Mouse (Mus musculus) liver, embryonic 12.5 days (tissue): ENCODE measurements at regions not wholly inside any gene's neighbourhood (a gene's known extent, or its start where the extent isn't known, plus 50 kb on each side); places are given as distances from the start of the nearest gene placed in this dataset.
A peak's percentile ranks its signal among the peaks of the same experiment; 100 is the strongest.

Source experiments
- ATAC-seq: fragments of 200-750 bp; cut with Nextera tagmentation; 2 replicates; pipeline ENCODE4 v1.8.0; 2017; ENCODE audit warnings: moderate number of reproducible peaks, mild to moderate bottlenecking, moderate library complexity
- H3K27ac ChIP-seq: fragments of 300-500 bp; sonication (generic); 2 replicates; pipeline ENCODE4 v1.5.1; 2016; ENCODE audit warnings: mild to moderate bottlenecking
- H3K27me3 ChIP-seq: fragments of 300-500 bp; sonication (generic); replicated peaks from 2 replicates; pipeline ENCODE4 v1.6.1; 2016; ENCODE audit warnings: mild to moderate bottlenecking, moderate library complexity
- H3K36me3 ChIP-seq: fragments of 300-500 bp; sonication (generic); 2 replicates; pipeline ENCODE4 v1.6.1; 2016; ENCODE audit warnings: mild to moderate bottlenecking, moderate library complexity
- H3K4me1 ChIP-seq: fragments of 300-500 bp; sonication (generic); 2 replicates; pipeline ENCODE4 v1.6.1; 2016
- H3K4me2 ChIP-seq: fragments of 300-500 bp; sonication (generic); 2 replicates; pipeline ENCODE4 v1.6.1; 2016; ENCODE audit warnings: mild to moderate bottlenecking, moderate library complexity
- H3K4me3 ChIP-seq: fragments of 300-500 bp; sonication (generic); 2 replicates; pipeline ENCODE4 v1.5.1; 2016; ENCODE audit warnings: mild to moderate bottlenecking, moderate library complexity
- H3K9ac ChIP-seq: fragments of 300-500 bp; sonication (generic); 2 replicates; pipeline ENCODE4 v1.6.1; 2016; ENCODE audit warnings: mild to moderate bottlenecking, moderate library complexity
- H3K9me3 ChIP-seq: fragments of 300-500 bp; sonication (generic); replicated peaks from 2 replicates; pipeline ENCODE4 v1.6.1; 2016; ENCODE audit warnings: mild to moderate bottlenecking, moderate library complexity
- WGBS: fragments of 180-500 bp; shearing (Covaris S2); methylation state at CpG from one replicate; pipeline ENCODE4 v1.1.7; 2016; ENCODE audit not compliant: insufficient replicate concordance; 5-methylcytosine and 5-hydroxymethylcytosine counted together

DNA sequence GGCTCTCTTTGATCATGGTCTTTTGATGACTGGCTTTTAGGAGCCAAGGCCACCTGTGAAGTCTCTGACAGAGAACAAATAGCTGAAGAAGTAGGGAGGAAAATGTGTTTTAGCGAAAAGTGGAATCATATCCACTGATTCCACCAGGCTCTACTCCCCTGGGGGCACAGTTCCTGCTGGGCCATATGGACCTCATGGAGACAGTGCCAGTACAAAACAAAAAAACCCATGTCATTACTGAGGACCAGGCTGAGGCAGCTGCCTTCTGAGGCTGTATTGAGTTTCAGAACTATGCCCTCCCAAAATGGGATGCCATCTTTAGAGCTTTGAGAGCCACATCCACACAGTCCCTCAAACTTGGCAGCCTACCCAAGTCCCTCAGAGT is 256.6 kb downstream of the Icos start:
- Histone ChIP-seq H3K4me1 (0 out of 2 replicates have a peak, but pooled peaks cover 2% of the 10 kb centered on the region), H3K9me3 (no peaks in the 10 kb centered on the region), H3K36me3 (no peaks in the 10 kb centered on the region), H3K4me3 (no peak overlapping the region), H3K27ac (no peak overlapping the region), H3K27me3 (no peaks in the 10 kb centered on the region), H3K4me2 (0 out of 2 replicates have a peak overlapping the region, but pooled peaks have one; percentile 9), H3K9ac (no peak overlapping the region)
- 37% methylated on average over 1 of the region's 1 CpGs for WGBS
- ATAC-seq: no peak

DNA sequence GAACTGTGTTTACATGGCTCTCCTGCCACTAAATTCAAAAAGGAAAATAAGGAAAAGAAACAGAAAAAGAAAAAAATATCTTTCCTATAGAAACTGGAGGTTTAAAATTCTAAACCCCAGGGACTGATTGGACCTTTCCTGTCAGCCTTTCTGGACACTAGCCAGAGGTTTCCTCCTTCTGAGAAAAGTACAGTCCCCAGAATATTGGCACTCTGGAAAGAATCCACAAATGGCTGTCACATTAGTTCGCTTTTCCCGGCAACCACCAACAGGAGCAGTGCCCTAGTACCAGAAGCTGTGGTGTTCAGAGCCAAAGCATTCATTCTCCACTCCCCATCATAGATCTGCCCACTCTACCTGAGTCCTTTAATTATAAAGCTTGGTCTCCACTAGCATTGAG is 258.8 kb downstream of the Icos start:
- Histone ChIP-seq H3K4me1 (0 out of 2 replicates have a peak, but pooled peaks cover 2% of the 10 kb centered on the region), H3K36me3 (no peaks in the 10 kb centered on the region), H3K9ac (no peak overlapping the region), H3K4me3 (no peak overlapping the region), H3K27ac (no peak overlapping the region), H3K27me3 (no peaks in the 10 kb centered on the region), H3K9me3 (no peaks in the 10 kb centered on the region), H3K4me2 (no peak overlapping the region)
- 75% methylated on average over 2 of the region's 2 CpGs for WGBS
- ATAC-seq: no peak

DNA sequence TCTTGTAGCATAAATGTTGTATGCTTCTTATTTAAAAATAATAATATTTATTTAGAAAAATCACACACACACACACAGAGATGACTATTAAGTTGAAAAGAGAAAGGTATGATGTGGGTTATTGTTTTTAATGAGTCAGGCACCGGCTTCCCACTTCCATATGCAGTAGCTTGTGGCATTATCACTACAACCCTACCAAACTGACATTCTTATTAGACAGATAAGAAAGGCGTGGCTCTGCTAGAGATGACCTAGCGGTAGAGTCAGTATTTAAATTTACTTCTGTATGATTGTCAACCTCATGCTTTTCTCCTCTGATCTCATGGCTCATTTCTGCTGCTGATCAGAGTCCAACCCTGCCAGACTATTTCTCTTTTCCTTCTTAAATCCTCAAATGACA is 260.9 kb downstream of the Icos start:
- Histone ChIP-seq H3K9ac (no peak overlapping the region), H3K9me3 (no peaks in the 10 kb centered on the region), H3K4me2 (no peak overlapping the region), H3K36me3 (no peaks in the 10 kb centered on the region), H3K27me3 (no peaks in the 10 kb centered on the region), H3K4me1 (0 out of 2 replicates have a peak, but pooled peaks cover 2% of the 10 kb centered on the region), H3K4me3 (no peak overlapping the region), H3K27ac (no peak overlapping the region)
- WGBS: 20% methylated on average over 3 of the region's 3 CpGs
- 0 out of 2 replicates have a peak, but pooled peaks have one; percentile 54 for ATAC-seq

DNA sequence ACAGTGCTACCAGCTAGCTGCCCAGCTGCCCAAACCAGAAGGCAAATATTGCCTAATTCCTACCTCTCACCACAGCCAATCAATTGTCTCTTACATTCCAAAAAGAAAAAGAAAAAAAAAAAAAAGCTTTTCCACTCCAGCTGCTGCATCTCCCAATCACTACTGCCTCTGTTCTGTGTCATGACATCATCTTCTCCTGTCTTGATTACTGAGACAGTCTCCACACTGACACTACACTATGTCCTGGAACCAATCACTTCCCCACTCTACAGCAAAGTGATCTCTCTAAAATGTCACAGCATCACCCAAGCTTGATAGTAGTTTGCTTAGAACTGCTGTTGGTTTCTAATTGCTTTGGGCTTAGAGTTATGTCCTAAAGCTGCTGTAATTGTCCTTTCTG is 279.8 kb downstream of the Icos start:
- Histone ChIP-seq H3K36me3 (no peaks in the 10 kb centered on the region), H3K4me1 (no peaks in the 10 kb centered on the region), H3K9me3 (no peaks in the 10 kb centered on the region), H3K9ac (no peak overlapping the region), H3K4me2 (no peak overlapping the region), H3K4me3 (no peak overlapping the region), H3K27me3 (no peaks in the 10 kb centered on the region), H3K27ac (no peak overlapping the region)
- ATAC-seq: no peak

DNA sequence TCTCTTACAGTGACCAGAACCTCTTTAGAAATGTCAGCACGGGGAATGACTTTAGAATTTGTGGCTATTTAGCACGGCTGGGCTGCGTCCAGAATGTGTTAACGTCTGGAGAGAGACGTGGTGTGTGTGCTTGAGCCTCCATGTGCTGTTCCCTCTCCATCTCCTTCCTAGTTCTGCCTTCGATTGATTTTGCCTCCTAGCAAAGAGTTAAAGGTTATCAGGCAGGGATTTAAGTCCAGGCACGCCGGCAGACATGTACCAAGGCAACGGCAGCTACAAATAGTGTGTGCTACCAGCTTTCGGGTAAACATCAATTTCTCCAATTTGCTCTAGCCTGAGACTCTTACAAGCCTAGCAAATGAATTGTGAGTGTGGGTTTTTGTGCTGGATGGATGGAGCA is 285.7 kb downstream of the Icos start:
- Histone ChIP-seq H3K27ac (no peak overlapping the region), H3K36me3 (no peaks in the 10 kb centered on the region), H3K9me3 (no peaks in the 10 kb centered on the region), H3K4me3 (no peak overlapping the region), H3K4me2 (no peak overlapping the region), H3K27me3 (no peaks in the 10 kb centered on the region), H3K4me1 (no peaks in the 10 kb centered on the region), H3K9ac (no peak overlapping the region)
- 57% methylated on average over 10 of the region's 10 CpGs for WGBS
- ATAC-seq: no peak

DNA sequence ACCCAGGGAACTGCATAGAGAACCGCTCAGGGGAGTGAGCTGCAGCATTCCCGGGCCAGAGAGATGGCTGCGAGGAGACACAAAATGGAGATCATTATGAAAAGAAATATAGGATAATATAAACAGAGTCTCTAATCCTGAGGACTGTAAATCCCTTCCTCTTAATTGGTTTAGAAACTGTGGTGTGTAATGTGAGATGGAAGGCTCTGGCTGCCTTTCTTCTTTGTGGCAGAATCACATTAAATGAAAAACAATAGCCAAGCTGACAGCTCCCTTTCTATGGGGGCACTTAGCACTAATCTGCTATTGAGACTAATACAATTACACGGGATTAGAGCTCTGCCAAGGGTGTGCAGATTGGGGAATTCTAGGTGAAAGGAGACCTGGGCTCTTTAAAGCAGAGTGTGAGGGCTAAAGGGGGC is 288.0 kb downstream of the Icos start:
- Histone ChIP-seq H3K4me3 (no peak overlapping the region), H3K9ac (no peak overlapping the region), H3K4me1 (no peaks in the 10 kb centered on the region), H3K27ac (no peak overlapping the region), H3K4me2 (no peak overlapping the region), H3K36me3 (no peaks in the 10 kb centered on the region), H3K9me3 (no peaks in the 10 kb centered on the region), H3K27me3 (no peaks in the 10 kb centered on the region)
- ATAC-seq: no peak
- WGBS: 49% methylated on average over 4 of the region's 4 CpGs

DNA sequence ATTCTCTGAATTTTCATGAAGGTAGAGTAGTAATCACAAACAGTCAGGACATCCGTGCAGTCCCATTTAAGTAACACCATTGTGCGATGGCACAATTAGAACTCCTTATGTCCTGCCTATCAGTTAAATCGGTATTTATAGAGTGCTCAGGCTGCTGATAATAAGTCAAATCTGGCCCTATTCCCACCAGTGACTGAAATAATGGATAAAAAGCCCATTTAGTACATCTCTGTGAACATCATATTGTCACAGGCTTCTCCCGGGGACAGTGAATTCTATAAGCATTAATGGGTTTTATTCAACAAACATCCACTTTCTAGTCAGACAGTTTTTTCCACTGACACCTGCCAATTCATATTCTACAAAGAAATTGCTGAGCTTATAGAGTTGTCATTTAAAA is 296.1 kb downstream of the Icos start:
- H3K9ac ChIP-seq: no peak overlapping the region
- H3K27me3 ChIP-seq: no peaks in the 10 kb centered on the region
- no peaks in the 10 kb centered on the region for H3K36me3 ChIP-seq
- H3K4me3 ChIP-seq: no peak overlapping the region
- H3K27ac ChIP-seq: no peak overlapping the region
- H3K4me2 ChIP-seq: no peak overlapping the region
- 71% methylated on average over 4 of the region's 4 CpGs for WGBS
- no peaks in the 10 kb centered on the region for H3K9me3 ChIP-seq
- ATAC-seq: no peak
- H3K4me1 ChIP-seq: no peaks in the 10 kb centered on the region

DNA sequence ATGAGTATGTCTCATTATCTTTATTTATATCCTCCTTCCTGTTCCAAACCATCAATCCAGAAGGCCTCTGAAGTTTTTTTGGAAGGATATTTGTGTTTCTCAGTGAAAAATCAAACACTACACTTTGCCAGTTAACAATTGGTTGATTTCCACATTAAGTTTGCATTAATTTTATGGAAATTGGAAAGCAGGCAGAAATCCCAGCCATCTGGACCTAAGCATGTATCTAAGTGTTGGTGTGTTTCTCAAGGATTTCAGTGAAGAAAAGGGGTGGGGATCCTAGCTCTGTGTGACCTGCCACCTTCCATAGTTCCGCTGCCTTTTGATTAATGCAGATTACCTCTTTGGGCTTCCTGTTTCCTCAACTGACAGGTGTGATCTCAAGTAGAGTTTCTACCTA is 296.5 kb downstream of the Icos start:
- 79% methylated on average over 1 of the region's 1 CpGs for WGBS
- Histone ChIP-seq H3K4me1 (no peaks in the 10 kb centered on the region), H3K4me2 (no peak overlapping the region), H3K27me3 (no peaks in the 10 kb centered on the region), H3K27ac (no peak overlapping the region), H3K9me3 (no peaks in the 10 kb centered on the region), H3K36me3 (no peaks in the 10 kb centered on the region), H3K4me3 (no peak overlapping the region), H3K9ac (no peak overlapping the region)
- ATAC-seq: no peak

DNA sequence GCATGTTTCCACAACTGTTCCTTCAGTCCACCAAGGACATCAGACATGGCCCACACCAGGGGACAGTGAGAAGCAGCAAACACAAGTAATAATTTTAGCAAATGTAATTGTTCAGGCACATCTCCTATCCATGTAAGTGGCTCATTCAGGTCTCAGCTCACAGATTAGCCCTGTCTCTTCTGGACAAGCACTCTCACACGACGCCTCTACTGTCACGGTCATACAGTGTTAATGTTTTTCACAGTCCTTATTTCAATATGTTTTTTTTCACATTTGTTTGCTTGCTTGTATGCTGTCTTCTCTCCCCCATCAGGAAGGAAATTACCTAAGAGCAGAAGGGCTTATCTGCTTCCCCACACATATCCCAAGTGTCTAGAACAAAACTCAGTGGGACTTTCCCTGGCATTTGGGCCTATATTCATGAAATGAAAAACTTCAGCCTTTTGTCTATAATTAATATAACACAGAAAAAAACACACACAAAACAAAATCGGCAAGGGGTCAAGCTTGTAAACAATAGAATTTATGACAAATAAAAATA is 299.5 kb downstream of the Icos start:
- H3K9ac ChIP-seq: no peak overlapping the region
- no peaks in the 10 kb centered on the region for H3K9me3 ChIP-seq
- no peaks in the 10 kb centered on the region for H3K27me3 ChIP-seq
- no peak for ATAC-seq
- no peak overlapping the region for H3K4me3 ChIP-seq
- 50% methylated on average over 4 of the region's 4 CpGs for WGBS
- H3K4me2 ChIP-seq: no peak overlapping the region
- H3K27ac ChIP-seq: no peak overlapping the region
- no peaks in the 10 kb centered on the region for H3K36me3 ChIP-seq
- H3K4me1 ChIP-seq: no peaks in the 10 kb centered on the region

DNA sequence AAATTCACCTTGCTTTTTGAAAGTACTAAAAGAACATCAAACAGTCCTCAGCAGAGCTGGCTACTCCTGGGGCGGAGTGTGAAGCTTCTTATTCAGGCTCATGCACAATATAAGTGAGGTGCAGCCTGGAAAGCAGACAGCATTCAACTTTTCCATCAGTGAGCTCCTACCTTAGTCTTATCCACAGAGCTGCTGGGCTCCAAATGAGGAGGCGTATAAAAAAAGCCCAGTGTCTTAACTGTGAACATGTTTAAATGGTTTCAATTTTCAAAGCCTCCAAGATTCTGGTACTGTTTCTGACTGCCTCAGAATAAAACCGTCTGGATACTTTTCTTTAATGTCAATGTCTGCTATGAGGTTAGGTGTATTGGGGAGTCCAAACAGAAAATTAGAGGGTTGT is 310.5 kb downstream of the Icos start:
- Histone ChIP-seq H3K4me3 (no peak overlapping the region), H3K36me3 (no peaks in the 10 kb centered on the region), H3K9ac (no peak overlapping the region), H3K9me3 (no peaks in the 10 kb centered on the region), H3K27ac (no peak overlapping the region), H3K27me3 (no peaks in the 10 kb centered on the region), H3K4me1 (no peaks in the 10 kb centered on the region), H3K4me2 (no peak overlapping the region)
- 54% methylated on average over 3 of the region's 3 CpGs for WGBS
- no peak for ATAC-seq

DNA sequence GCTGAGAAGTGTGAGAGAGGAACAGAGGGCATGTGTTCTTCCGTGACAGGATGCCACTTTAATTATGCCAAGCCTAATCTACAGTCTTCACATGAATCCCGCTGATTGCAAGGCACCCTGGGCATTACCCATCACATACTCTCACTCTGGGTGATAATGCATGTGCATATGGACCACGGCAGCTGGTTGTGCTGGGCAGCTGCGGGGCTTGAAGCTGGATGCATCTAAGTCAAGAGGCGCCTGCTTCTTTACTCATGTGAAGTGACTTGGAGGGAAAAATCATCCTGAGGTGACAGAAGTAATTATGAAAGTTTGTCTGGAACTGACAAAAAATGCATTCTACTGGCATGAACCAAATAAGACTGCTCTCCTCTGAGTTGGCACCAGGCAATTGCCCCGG is 311.2 kb downstream of the Icos start:
- no peak overlapping the region for H3K27ac ChIP-seq
- WGBS: 79% methylated on average over 6 of the region's 6 CpGs
- no peak overlapping the region for H3K4me2 ChIP-seq

DNA sequence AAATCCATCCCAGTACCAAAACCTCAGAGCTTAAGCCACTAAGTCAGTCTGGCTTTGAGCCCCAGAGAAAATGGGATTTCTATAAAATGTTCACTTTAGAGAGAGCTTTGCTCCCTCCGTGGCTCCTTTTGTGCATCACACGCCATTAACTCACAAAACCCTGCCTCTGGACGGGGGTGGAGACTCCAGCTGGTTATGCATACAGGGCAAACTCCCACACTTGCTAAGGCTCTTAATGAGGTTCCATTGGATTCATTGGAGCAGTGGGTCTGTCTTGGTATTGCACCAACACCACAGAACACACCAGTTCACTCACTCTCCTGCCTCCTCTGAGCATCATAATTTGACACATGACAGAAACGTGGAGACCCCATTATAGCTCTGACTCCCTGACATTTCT is 311.8 kb downstream of the Icos start:
- ATAC-seq: no peak
- H3K9me3 ChIP-seq: no peaks in the 10 kb centered on the region
- no peak overlapping the region for H3K4me3 ChIP-seq
- no peak overlapping the region for H3K4me2 ChIP-seq
- no peak overlapping the region for H3K27ac ChIP-seq
- H3K36me3 ChIP-seq: no peaks in the 10 kb centered on the region
- no peak overlapping the region for H3K9ac ChIP-seq
- H3K27me3 ChIP-seq: no peaks in the 10 kb centered on the region
- 63% methylated on average over 4 of the region's 4 CpGs for WGBS
- H3K4me1 ChIP-seq: no peaks in the 10 kb centered on the region

More for the DNA sequence above, 311.2 kb downstream of the Icos start:
- ATAC-seq: no peak
- Histone ChIP-seq H3K36me3 (no peaks in the 10 kb centered on the region), H3K4me3 (no peak overlapping the region), H3K27me3 (no peaks in the 10 kb centered on the region), H3K9me3 (no peaks in the 10 kb centered on the region), H3K9ac (no peak overlapping the region), H3K4me1 (no peaks in the 10 kb centered on the region)

DNA sequence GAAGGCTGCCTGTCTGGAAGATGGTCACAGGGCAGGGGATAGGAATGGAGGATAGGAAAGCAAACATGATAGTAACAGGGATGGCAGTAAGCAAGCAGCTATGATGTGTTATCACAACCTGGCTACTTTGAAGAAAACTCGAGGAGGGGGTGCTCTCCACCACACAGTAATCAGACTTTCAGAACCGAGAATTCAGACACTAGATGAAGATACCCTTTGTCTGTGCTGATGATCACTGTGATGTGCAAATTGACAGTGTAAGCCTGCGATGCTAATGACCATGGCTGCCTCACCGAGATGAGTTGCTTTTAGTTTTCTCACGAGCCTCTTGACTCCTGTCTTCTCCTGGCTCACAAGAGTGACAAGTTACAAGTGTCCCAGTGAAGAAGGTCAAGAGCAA is 315.4 kb downstream of the Icos start:
- H3K4me1 ChIP-seq: no peaks in the 10 kb centered on the region
- H3K4me2 ChIP-seq: no peak overlapping the region
- H3K9ac ChIP-seq: no peak overlapping the region
- H3K4me3 ChIP-seq: no peak overlapping the region
- H3K36me3 ChIP-seq: no peaks in the 10 kb centered on the region
- no peaks in the 10 kb centered on the region for H3K27me3 ChIP-seq
- ATAC-seq: no peak
- no peaks in the 10 kb centered on the region for H3K9me3 ChIP-seq
- H3K27ac ChIP-seq: no peak overlapping the region
- 49% methylated on average over 5 of the region's 5 CpGs for WGBS
